Mouse (Mus musculus) left cerebral cortex, postnatal 36 days (tissue): ENCODE measurements around the gene Vtcn1. TPM values are rescaled to one million over a fixed set of nuclear protein-coding genes. Genes with fewer than 3 reads are reported as not detected.

ENCODE experiments used
- total RNA-seq, 2 experiments: library from RNA; stranded (reverse); gene quantifications; 2 replicates each; pipeline ENCODE4 v1.2.3; 2021

The Vtcn1 gene
- total RNA-seq, 2 experiments from 2014 or later = 0.29 to 0.32 TPM

Other genes starting within 250 kb of the Vtcn1 start
- 100 to 1,000 TPM; 170 to 172 TPM for gene Man1a2, start 140.0 kb upstream of the Vtcn1 start, total RNA-seq
- gene Trim45, start 96.7 kb downstream of the Vtcn1 start, total RNA-seq = 10 to 100 TPM in 1 of 2 experiments, 1 to 10 TPM in 1; 9.3 to 11.6 TPM
- 1 to 10 TPM; 1.4 TPM for gene Ttf2, start 144.2 kb downstream of the Vtcn1 start, total RNA-seq
- under 1 TPM; 0.27 to 0.86 TPM for gene Cd101, start 204.1 kb downstream of the Vtcn1 start, total RNA-seq